Mouse (Mus musculus) liver, embryonic 15.5 days (tissue): ENCODE measurements around the gene Nufip1. TPM values are rescaled to one million over a fixed set of nuclear protein-coding genes. Genes with fewer than 3 reads are reported as not detected.

Source experiments
- ATAC-seq: fragments of 200-750 bp; cut with Nextera tagmentation; 2 replicates; pipeline ENCODE4 v1.8.0; 2017; ENCODE audit warnings: moderate number of reproducible peaks, mild to moderate bottlenecking, moderate library complexity; ENCODE audit not compliant: insufficient read depth
- H3K27ac ChIP-seq: fragments of 300-500 bp; sonication (generic); replicated peaks from 2 replicates; pipeline ENCODE4 v1.5.1; 2015; ENCODE audit warnings: mild to moderate bottlenecking, inconsistent platforms
- H3K27me3 ChIP-seq: fragments of 300-500 bp; sonication (generic); 2 replicates; pipeline ENCODE4 v1.6.1; 2015; ENCODE audit warnings: mild to moderate bottlenecking, inconsistent platforms
- H3K36me3 ChIP-seq: fragments of 300-500 bp; sonication (generic); replicated peaks from 2 replicates; pipeline ENCODE4 v1.6.1; 2015; ENCODE audit warnings: moderate library complexity, mild to moderate bottlenecking, inconsistent platforms
- H3K4me1 ChIP-seq: fragments of 300-500 bp; sonication (generic); replicated peaks from 2 replicates; pipeline ENCODE4 v1.6.1; 2015; ENCODE audit warnings: inconsistent platforms
- H3K4me2 ChIP-seq: fragments of 300-500 bp; sonication (generic); 2 replicates; pipeline ENCODE4 v1.6.1; 2015; ENCODE audit warnings: moderate library complexity, mild to moderate bottlenecking, inconsistent platforms
- H3K4me3 ChIP-seq: fragments of 300-500 bp; sonication (generic); replicated peaks from 2 replicates; pipeline ENCODE4 v1.5.1; 2015; ENCODE audit warnings: mild to moderate bottlenecking, inconsistent platforms
- H3K9ac ChIP-seq: fragments of 300-500 bp; sonication (generic); 2 replicates; pipeline ENCODE4 v1.6.1; 2015; ENCODE audit warnings: moderate library complexity, mild to moderate bottlenecking, inconsistent platforms
- H3K9me3 ChIP-seq: fragments of 300-500 bp; sonication (generic); replicated peaks from 2 replicates; pipeline ENCODE4 v1.6.1; 2016; ENCODE audit warnings: inconsistent platforms
- WGBS: fragments of 180-500 bp; shearing (Covaris S2); methylation state at CpG from one replicate; pipeline ENCODE4 v1.1.7; 2015; ENCODE audit warnings: mixed read lengths; ENCODE audit not compliant: insufficient replicate concordance; 5-methylcytosine and 5-hydroxymethylcytosine counted together
- polyA plus RNA-seq: library from polyadenylated mRNA; unstranded; fragments of >200 nt; fragmentation: Nextera tagmentation; extraction: Ambion mirVana; gene quantifications from 2 replicates; pipeline ENCODE4 v1.2.1, GENCODE M21; 2015

The Nufip1 gene
- 4.9 and 5.3 TPM in 2 replicates for polyA plus RNA-seq

DNA sequence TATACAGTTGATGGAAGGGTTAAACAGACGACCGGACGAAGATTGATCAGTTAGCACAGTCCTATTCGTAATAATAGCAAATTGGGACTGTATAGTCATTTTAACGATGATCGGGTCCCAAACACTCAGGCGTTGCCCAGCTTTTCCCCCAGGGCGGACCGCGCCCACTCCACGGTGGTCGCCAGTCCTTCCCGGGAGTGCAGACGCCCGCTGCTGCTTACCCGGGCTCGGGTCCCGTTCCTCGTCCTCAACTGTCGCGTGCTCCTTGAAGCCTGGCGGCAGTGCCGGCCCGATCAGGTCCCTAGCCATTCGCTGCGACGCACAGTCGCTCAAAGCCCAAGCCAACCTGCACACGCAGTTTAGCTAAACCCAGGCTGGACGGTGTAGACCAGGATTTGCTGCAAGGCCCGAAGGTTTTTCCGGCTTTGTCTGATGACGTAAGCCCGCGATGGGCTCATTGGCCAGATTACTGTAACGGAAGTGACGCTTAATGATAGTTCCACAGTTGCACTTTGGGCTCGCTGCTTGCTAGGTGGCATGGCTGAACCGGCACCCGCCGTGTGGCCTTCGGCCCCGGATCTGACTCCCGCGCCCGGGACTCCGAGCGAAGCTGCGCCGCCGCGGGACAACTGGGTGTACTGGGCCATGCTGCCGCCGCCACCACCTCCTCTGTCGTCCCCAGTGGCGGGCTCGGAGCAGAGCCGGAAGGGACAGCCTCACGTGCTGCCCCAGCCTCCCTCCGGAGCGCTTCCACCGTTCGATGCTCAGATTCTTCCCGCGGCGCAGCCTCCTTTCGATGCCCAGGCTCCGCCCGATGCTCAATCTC is at the start of gene Nufip1, which contains the start of gene Gpalpp1:
TSS of gene Nufip1 (plus strand) at position 496 of the 826 bp plus-strand sequence.
TSS of gene Gpalpp1 (minus strand) at position 365 of the 826 bp plus-strand sequence.
- H3K4me2 ChIP-seq, result peak within 1 kb of the TSS; percentile 80
- H3K4me1 ChIP-seq, result peaks cover 24% of the 10 kb centered on the region
- peak; percentile 98 for ATAC-seq
- H3K9me3 ChIP-seq, result no peaks in the 10 kb centered on the region
- peak within 1 kb of the TSS; percentile 85 for H3K27ac ChIP-seq
- peak within 1 kb of the TSS; percentile 91 for H3K4me3 ChIP-seq
- no peaks in the 10 kb centered on the region for H3K27me3 ChIP-seq
- H3K36me3 ChIP-seq, result peaks cover 27% of the 10 kb centered on the region
- peak within 1 kb of the TSS; percentile 67 for H3K9ac ChIP-seq
- under 1% methylated on average over 69 of the region's 69 CpGs for WGBS

DNA sequence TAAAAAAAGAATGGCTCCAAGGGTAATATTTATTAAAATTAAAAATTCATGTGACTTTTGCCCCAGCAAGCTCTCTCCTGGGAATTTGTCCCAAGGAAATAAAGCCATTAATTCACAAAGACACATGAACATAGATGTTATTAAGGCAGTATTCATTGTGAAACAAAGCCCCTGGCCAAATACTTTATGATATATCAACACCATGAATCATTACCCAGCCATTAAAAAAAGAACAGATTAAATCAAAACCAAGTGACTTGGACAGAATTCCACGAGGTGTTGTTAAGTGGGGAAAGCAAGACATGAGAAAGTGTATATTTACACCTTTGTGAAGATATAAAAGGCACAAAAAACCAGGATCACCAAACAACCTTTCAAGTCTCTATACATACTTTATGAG is 43.5 kb upstream of the Nufip1 start:
- H3K9ac ChIP-seq, result no peak overlapping the region
- no peaks in the 10 kb centered on the region for H3K4me1 ChIP-seq
- H3K4me2 ChIP-seq, result no peak overlapping the region
- no peaks in the 10 kb centered on the region for H3K9me3 ChIP-seq
- no peak overlapping the region for H3K4me3 ChIP-seq
- WGBS, result 54% methylated on average over 1 of the region's 1 CpGs
- no peak for ATAC-seq
- H3K36me3 ChIP-seq, result no peaks in the 10 kb centered on the region
- no peaks in the 10 kb centered on the region for H3K27me3 ChIP-seq
- H3K27ac ChIP-seq, result no peak overlapping the region

GRCm38 (mm10) chr14:76068296-76068695 is 42.4 kb upstream of the Nufip1 start:
- Histone ChIP-seq H3K9ac (no peak overlapping the region), H3K9me3 (no peaks in the 10 kb centered on the region), H3K27me3 (no peaks in the 10 kb centered on the region), H3K4me2 (no peak overlapping the region), H3K4me3 (no peak overlapping the region), H3K27ac (no peak overlapping the region), H3K36me3 (no peaks in the 10 kb centered on the region), H3K4me1 (no peaks in the 10 kb centered on the region)
- no peak for ATAC-seq
- WGBS, result 58% methylated on average over 4 of the region's 4 CpGs

- Histone ChIP-seq H3K4me3 (no peak overlapping the region), H3K4me2 (no peak overlapping the region), H3K36me3 (no peaks in the 10 kb centered on the region), H3K9ac (no peak overlapping the region), H3K27me3 (no peaks in the 10 kb centered on the region), H3K27ac (no peak overlapping the region), H3K4me1 (no peaks in the 10 kb centered on the region), H3K9me3 (no peaks in the 10 kb centered on the region)
- WGBS, result 61% methylated on average over 4 of the region's 4 CpGs
- ATAC-seq, result no peak
These were observed 41.4 kb upstream of the Nufip1 start for GRCm38 (mm10) chr14:76069296-76069695.

- ATAC-seq, result no peak
- Histone ChIP-seq H3K9me3 (no peaks in the 10 kb centered on the region), H3K36me3 (no peaks in the 10 kb centered on the region), H3K4me2 (no peak overlapping the region), H3K9ac (no peak overlapping the region), H3K27ac (no peak overlapping the region), H3K27me3 (no peaks in the 10 kb centered on the region), H3K4me3 (no peak overlapping the region), H3K4me1 (no peaks in the 10 kb centered on the region)
- 49% methylated on average over 2 of the region's 2 CpGs for WGBS
These were observed 38.1 kb upstream of the Nufip1 start for GRCm38 (mm10) chr14:76072626-76073025.

DNA sequence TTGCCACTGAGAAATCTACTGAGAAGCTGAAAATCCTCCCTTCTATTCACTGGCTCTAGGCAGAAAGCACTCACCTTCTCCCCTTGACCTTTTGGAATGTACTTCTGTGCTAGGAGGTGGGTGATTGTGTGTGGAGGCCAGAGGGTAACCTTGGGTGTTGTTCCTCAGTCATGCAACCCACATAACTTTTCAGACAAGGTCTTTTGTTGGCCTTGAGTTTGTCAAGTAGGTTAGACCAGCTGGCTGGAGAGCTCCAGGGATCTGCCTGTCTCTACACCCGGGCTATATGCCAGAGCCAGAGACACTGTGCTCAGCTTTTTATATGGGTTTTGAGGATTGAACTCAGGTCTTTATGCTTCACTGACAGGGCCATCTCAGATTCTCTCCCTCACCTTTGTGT is 36.5 kb upstream of the Nufip1 start:
- H3K36me3 ChIP-seq, result no peaks in the 10 kb centered on the region
- H3K4me2 ChIP-seq, result no peak overlapping the region
- H3K9me3 ChIP-seq, result no peaks in the 10 kb centered on the region
- H3K4me1 ChIP-seq, result no peaks in the 10 kb centered on the region
- H3K27me3 ChIP-seq, result no peaks in the 10 kb centered on the region
- 44% methylated on average over 1 of the region's 1 CpGs for WGBS
- no peak overlapping the region for H3K27ac ChIP-seq
- no peak overlapping the region for H3K4me3 ChIP-seq
- no peak overlapping the region for H3K9ac ChIP-seq
- ATAC-seq, result no peak

DNA sequence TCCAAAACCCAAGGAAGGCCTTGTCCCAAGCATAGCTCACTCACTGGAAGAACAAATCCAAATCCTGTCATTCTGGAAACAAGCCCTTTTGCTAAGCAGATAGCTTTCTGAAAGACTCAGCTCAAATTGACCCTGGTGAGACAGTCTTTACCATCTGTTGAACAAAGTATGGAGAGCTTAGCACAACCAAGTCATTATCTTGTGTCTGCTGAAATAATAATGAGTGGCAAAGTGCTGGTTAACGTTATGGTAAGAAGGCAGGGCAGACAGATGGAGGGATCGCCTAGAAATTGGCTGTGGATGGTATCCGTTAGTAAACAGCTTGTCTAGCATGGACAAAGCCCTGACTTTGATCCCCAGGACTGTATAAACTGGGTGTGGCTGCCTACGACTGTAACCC is 35.0 kb upstream of the Nufip1 start:
- no peak overlapping the region for H3K27ac ChIP-seq
- H3K4me1 ChIP-seq, result no peaks in the 10 kb centered on the region
- no peak for ATAC-seq
- H3K4me2 ChIP-seq, result no peak overlapping the region
- H3K9me3 ChIP-seq, result no peaks in the 10 kb centered on the region
- no peak overlapping the region for H3K9ac ChIP-seq
- H3K27me3 ChIP-seq, result no peaks in the 10 kb centered on the region
- WGBS, result 52% methylated on average over 4 of the region's 4 CpGs
- no peak overlapping the region for H3K4me3 ChIP-seq
- no peaks in the 10 kb centered on the region for H3K36me3 ChIP-seq

GRCm38 (mm10) chr14:76076602-76077001 is 34.1 kb upstream of the Nufip1 start:
- no peak for ATAC-seq
- Histone ChIP-seq H3K4me1 (no peaks in the 10 kb centered on the region), H3K9me3 (no peaks in the 10 kb centered on the region), H3K27me3 (no peaks in the 10 kb centered on the region), H3K4me3 (no peak overlapping the region), H3K4me2 (no peak overlapping the region), H3K9ac (no peak overlapping the region), H3K27ac (no peak overlapping the region), H3K36me3 (no peaks in the 10 kb centered on the region)
- WGBS, result 45% methylated on average over 4 of the region's 4 CpGs

DNA sequence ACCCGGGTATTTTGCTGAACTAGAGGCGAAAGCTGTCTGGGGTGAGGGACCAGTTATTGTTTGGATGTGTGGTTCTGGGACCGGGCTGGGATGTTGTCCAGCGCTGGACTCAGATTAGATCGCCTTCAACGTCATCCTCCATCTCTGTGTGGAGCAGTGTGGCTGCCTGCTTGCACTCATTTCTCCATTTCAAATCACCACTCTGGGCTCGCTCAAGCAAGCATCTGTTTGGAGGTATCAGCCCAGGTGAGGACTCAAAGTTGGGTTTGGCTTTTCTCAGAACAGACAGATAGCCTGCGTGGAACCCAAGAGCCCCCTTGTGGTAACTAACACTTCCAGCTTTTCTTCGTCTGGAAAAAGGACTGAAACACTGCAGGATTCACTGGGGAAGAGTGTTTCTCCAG is 33.6 kb upstream of the Nufip1 start:
- Histone ChIP-seq H3K9me3 (no peaks in the 10 kb centered on the region), H3K36me3 (no peaks in the 10 kb centered on the region), H3K9ac (no peak overlapping the region), H3K27me3 (no peaks in the 10 kb centered on the region), H3K27ac (no peak overlapping the region), H3K4me3 (no peak overlapping the region), H3K4me1 (no peaks in the 10 kb centered on the region), H3K4me2 (no peak overlapping the region)
- no peak for ATAC-seq
- 36% methylated on average over 9 of the region's 9 CpGs for WGBS

DNA sequence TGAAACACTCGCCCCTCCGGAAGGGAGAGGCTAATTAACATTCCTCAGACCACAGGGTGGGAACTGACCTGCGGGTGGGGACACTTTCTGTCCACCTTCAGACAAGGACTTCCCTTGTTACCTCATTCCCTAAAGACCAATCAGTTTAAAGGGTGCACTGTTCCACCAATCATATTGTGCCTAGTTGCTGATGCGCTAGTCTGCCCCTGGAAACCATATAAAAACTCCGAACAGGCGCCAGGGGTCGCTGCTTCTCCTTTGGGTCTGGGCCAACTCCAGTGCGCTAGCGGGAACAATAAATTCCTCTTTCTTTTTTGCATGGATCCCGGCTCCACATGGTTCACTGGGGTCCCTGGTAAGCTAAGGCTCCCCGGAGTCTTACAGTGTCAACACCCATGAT is 29.2 kb upstream of the Nufip1 start:
- H3K27ac ChIP-seq, result no peak overlapping the region
- no peaks in the 10 kb centered on the region for H3K36me3 ChIP-seq
- no peak overlapping the region for H3K4me3 ChIP-seq
- no peak overlapping the region for H3K9ac ChIP-seq
- no peak for ATAC-seq
- H3K4me2 ChIP-seq, result no peak overlapping the region
- H3K27me3 ChIP-seq, result no peaks in the 10 kb centered on the region
- WGBS, result 60% methylated on average over 11 of the region's 11 CpGs
- no peaks in the 10 kb centered on the region for H3K4me1 ChIP-seq
- no peaks in the 10 kb centered on the region for H3K9me3 ChIP-seq

DNA sequence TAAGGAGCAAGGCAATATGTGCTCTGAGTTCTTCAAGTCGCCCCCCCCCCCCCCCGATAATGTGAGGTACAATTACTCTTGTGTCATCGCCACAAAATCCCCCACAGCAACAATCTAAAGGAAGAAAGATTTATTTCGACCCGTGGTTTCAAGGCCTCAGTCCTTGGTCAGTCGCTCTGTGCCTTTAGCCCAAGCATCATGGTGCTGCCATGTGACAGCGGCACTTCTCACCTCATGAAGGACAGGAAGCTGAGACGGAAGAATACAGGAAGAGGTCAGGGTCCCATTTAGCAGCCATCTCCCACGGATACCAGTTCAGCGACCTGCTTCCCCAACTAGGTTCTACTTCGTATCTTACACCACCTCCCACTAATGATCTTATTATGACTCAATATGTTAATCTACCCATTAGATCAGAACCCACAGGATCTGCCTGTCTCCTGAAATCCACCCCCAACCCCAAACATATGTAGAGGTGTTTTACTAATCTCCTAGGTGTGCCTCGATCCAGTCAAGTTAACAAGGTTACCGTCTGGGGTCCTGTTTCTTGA is 28.5 kb upstream of the Nufip1 start:
- no peak overlapping the region for H3K4me2 ChIP-seq
- no peaks in the 10 kb centered on the region for H3K9me3 ChIP-seq
- H3K36me3 ChIP-seq, result no peaks in the 10 kb centered on the region
- H3K4me3 ChIP-seq, result no peak overlapping the region
- no peaks in the 10 kb centered on the region for H3K27me3 ChIP-seq
- no peak overlapping the region for H3K9ac ChIP-seq
- H3K27ac ChIP-seq, result no peak overlapping the region
- no peaks in the 10 kb centered on the region for H3K4me1 ChIP-seq
- 62% methylated on average over 13 of the region's 13 CpGs for WGBS
- no peak for ATAC-seq
